Mouse (Mus musculus) kidney, embryonic 14.5 days (tissue): ENCODE measurements at regions not wholly inside any gene's neighbourhood (a gene's known extent, or its start where the extent isn't known, plus 50 kb on each side); places are given as distances from the start of the nearest gene placed in this dataset.

Experiments
- ATAC-seq: fragments of 200-750 bp; cut with Nextera tagmentation; 2 replicates; pipeline ENCODE4 v1.8.0; 2017; ENCODE audit warnings: moderate number of reproducible peaks, mild to moderate bottlenecking, moderate TSS enrichment, moderate library complexity; ENCODE audit not compliant: low FRiP score, low TSS enrichment
- H3K27ac ChIP-seq: fragments of 300-500 bp; sonication (generic); 2 replicates; pipeline ENCODE4 v1.5.1; 2014; ENCODE audit warnings: low read depth, mild to moderate bottlenecking, low read length, moderate library complexity, mixed read lengths
- H3K27me3 ChIP-seq: fragments of 300-500 bp; sonication (generic); 2 replicates; pipeline ENCODE4 v1.6.1; 2014; ENCODE audit warnings: mild to moderate bottlenecking, low read length; ENCODE audit not compliant: control insufficient read depth, insufficient read depth
- H3K36me3 ChIP-seq: fragments of 300-500 bp; sonication (generic); 2 replicates; pipeline ENCODE4 v1.6.1; 2014; ENCODE audit warnings: low read length, mixed read lengths; ENCODE audit not compliant: control insufficient read depth, insufficient read depth
- H3K4me1 ChIP-seq: fragments of 300-500 bp; sonication (generic); 2 replicates; pipeline ENCODE4 v1.6.1; 2014; ENCODE audit warnings: low read length, mixed read lengths; ENCODE audit not compliant: control insufficient read depth, insufficient read depth
- H3K4me2 ChIP-seq: fragments of 300-500 bp; sonication (generic); replicated peaks from 2 replicates; pipeline ENCODE4 v1.6.1; 2014; ENCODE audit warnings: low read depth, mild to moderate bottlenecking, low read length
- H3K4me3 ChIP-seq: fragments of 300-500 bp; sonication (generic); 2 replicates; pipeline ENCODE4 v1.5.1; 2014; ENCODE audit warnings: mild to moderate bottlenecking, low read length
- H3K9ac ChIP-seq: fragments of 300-500 bp; sonication (generic); 2 replicates; pipeline ENCODE4 v1.6.1; 2014; ENCODE audit warnings: low read depth, mild to moderate bottlenecking, low read length, moderate library complexity
- H3K9me3 ChIP-seq: fragments of 300-500 bp; sonication (generic); 2 replicates; pipeline ENCODE4 v1.6.1; 2016; ENCODE audit warnings: low read length; ENCODE audit not compliant: control insufficient read depth
- WGBS: fragments of 180-500 bp; shearing (Covaris S2); extraction: QIAGEN DNeasy Blood & Tissue Kit; methylation state at CpG from one replicate; pipeline ENCODE4 v1.1.7; 2014; 5-methylcytosine and 5-hydroxymethylcytosine counted together

DNA sequence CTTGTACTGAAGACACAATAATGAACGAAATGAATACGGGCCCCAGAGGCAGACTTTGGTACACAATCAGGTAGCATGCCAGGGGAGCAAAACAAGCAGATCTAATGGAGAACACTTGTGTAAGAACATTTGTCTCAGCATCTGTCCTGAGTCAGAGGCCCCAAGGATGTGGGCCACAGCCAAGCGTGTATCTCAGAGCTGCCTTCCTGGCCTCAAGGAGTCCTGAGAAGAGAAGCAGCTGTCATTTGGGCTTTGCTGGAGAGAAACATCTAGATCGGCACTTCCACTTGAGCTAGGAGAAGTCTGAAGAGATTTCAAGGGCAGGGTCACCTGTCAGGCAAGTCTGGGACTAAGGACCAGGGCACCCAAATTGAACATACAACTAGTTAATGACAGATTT, 76.8 kb upstream of the Egln3 start:
- no peak for ATAC-seq
- Histone ChIP-seq H3K27ac (no peak overlapping the region), H3K4me1 (no peaks in the 10 kb centered on the region), H3K27me3 (no peaks in the 10 kb centered on the region), H3K4me3 (no peak overlapping the region), H3K36me3 (no peaks in the 10 kb centered on the region), H3K9me3 (no peaks in the 10 kb centered on the region), H3K9ac (no peak overlapping the region), H3K4me2 (no peak overlapping the region)
- 81% methylated on average over 4 of the region's 4 CpGs for WGBS

DNA sequence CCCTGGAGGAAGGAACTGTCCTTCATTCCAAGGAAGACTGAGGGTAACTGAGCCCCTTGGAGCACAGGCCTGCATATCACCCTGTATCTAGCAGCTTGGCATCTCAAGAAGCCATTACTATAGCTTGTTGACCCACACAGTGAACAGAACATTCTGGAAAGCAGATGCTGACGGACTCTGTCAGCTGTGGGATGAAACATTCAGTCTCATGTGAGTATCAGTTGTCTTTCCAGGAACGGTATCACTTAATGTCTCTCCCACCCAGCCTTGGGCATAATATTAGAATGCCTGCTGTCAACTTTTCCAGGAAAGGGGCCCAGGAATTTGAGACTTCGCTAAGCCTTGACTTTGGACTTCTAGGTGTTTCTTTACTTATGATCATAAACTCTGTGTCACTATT, 76.3 kb upstream of the Egln3 start:
- WGBS = 79% methylated on average over 3 of the region's 3 CpGs
- Histone ChIP-seq H3K9me3 (no peaks in the 10 kb centered on the region), H3K4me2 (no peak overlapping the region), H3K36me3 (no peaks in the 10 kb centered on the region), H3K4me1 (no peaks in the 10 kb centered on the region), H3K27ac (no peak overlapping the region), H3K27me3 (no peaks in the 10 kb centered on the region), H3K4me3 (no peak overlapping the region), H3K9ac (no peak overlapping the region)
- ATAC-seq = no peak

DNA sequence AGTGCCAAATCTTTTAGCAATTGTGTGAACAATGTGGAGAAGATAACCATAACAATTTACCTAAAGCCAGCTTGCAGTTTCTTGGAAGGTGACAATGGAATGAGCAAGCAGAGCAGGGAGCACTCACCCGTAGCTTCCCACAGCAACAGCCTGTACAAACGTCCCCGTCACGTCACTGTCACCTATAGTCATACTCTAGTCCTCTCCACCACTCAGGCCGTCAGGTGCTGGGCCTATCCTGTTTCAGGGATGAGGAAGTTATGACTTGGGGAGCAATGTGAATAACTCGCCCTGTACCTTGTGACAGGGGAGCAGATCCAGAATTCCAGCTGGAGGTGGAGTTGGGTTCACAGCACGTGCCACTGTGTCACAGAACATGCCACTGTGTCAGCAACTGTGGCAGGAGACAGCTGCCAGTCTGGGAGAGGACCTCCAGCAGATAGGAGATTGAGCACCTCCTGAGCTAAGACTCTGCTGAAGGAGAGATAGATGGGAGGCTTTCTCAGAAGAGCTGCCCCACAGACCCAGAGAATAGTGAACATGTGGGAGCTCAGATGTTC, 73.4 kb upstream of the Egln3 start:
- Histone ChIP-seq H3K4me2 (no peak overlapping the region), H3K36me3 (no peaks in the 10 kb centered on the region), H3K27me3 (no peaks in the 10 kb centered on the region), H3K9ac (no peak overlapping the region), H3K9me3 (no peaks in the 10 kb centered on the region), H3K4me1 (no peaks in the 10 kb centered on the region), H3K4me3 (no peak overlapping the region), H3K27ac (no peak overlapping the region)
- WGBS = 52% methylated on average over 7 of the region's 7 CpGs
- ATAC-seq = no peak

DNA sequence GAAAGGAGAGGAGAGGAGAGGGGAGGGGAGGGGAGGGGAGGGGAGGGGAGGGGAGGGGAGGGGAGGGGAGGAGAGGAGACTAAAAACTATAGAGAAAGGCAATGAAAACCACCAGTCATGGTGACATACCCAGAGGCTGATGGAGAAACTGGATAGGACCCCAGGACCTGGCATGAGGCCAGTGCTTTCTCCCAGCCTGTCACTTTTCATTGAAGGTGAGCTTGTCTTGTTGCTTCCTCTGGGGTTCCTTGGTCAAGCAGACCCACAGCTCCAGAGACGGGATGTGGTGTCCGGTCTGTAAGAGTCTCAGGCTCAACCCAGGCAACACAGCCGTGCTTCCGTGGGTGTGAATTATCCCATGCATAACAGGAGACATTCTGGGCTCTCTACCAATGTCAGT, 69.8 kb upstream of the Egln3 start:
- no peaks in the 10 kb centered on the region for H3K9me3 ChIP-seq
- no peaks in the 10 kb centered on the region for H3K36me3 ChIP-seq
- no peaks in the 10 kb centered on the region for H3K4me1 ChIP-seq
- ATAC-seq = no peak
- no peak overlapping the region for H3K4me2 ChIP-seq
- no peak overlapping the region for H3K27ac ChIP-seq
- no peaks in the 10 kb centered on the region for H3K27me3 ChIP-seq
- WGBS = 81% methylated on average over 4 of the region's 4 CpGs
- no peak overlapping the region for H3K4me3 ChIP-seq
- no peak overlapping the region for H3K9ac ChIP-seq

DNA sequence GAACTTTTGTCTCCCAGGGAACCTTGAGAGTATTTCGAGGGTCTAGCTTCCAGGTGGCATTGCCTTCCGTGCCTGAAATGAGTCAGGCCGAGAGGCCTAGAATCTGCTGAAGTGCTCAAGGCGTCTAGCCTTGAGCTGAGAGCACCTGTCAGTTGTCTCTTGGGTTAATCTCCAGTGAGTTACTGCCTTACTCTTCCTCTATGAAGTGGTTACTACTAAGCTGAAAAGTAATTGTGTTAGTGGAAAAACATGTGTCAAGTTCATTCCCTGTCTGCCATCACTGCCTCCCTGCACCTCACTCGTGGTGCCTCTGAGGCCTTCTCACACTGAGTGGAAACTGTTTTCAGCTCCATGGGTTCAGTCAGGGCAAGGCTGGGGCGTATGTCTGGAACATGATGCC, 69.0 kb upstream of the Egln3 start:
- ATAC-seq = no peak
- Histone ChIP-seq H3K4me1 (no peaks in the 10 kb centered on the region), H3K9me3 (no peaks in the 10 kb centered on the region), H3K4me3 (no peak overlapping the region), H3K27me3 (no peaks in the 10 kb centered on the region), H3K4me2 (no peak overlapping the region), H3K36me3 (no peaks in the 10 kb centered on the region), H3K9ac (no peak overlapping the region), H3K27ac (no peak overlapping the region)
- 87% methylated on average over 6 of the region's 6 CpGs for WGBS

DNA sequence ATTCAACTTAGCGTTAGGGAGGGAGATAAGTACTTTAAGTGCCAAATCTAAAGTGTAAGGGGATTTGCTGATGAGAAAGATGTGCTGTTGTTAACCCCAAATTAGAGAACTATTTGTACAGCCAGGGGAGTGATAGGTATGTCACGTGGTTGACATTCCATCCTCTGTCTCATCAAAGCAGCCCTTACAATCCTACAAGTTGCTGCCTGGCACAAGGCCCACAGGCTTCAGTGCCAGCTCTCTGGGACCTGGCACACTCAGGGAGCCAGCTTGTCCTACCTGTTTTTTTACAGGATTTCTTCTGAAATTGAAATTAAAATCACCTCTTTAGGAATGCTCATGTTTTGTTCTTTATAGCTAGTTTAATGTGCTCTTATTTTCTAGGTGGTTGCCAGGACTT, 68.6 kb upstream of the Egln3 start:
- Histone ChIP-seq H3K9me3 (no peaks in the 10 kb centered on the region), H3K9ac (no peak overlapping the region)
- WGBS = 64% methylated on average over 2 of the region's 2 CpGs

DNA sequence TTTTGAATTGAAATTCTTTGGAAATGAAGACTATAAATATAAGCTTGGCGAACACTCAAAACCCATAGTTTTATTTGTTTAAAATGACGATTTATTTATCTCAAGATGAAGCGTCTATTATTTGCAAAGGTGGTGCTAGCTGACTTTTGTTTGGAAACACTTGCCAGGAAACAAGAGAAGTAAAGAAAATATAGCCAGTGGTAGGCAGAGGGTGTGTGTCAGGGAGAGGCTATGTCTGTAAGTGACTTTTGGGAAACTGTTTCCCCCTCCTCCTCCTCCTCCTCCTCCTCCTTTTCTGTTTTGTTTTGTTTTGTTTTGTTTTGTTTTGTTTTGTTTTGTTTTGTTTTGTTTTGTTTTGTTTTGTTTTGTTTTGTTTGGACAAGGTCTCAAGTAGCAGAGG, 62.2 kb upstream of the Egln3 start:
- Histone ChIP-seq H3K9me3 (no peaks in the 10 kb centered on the region), H3K4me3 (no peak overlapping the region), H3K4me1 (peaks cover 4% of the 10 kb centered on the region; the same call in 1 of the 2 replicates), H3K27me3 (no peaks in the 10 kb centered on the region), H3K36me3 (no peaks in the 10 kb centered on the region), H3K4me2 (no peak overlapping the region), H3K27ac (no peak overlapping the region), H3K9ac (no peak overlapping the region)
- WGBS = 68% methylated on average over 3 of the region's 3 CpGs
- no peak for ATAC-seq

More for the DNA sequence above, 68.6 kb upstream of the Egln3 start:
- Histone ChIP-seq H3K4me1 (no peaks in the 10 kb centered on the region), H3K4me3 (no peak overlapping the region), H3K27me3 (no peaks in the 10 kb centered on the region), H3K4me2 (no peak overlapping the region), H3K27ac (no peak overlapping the region), H3K36me3 (no peaks in the 10 kb centered on the region)
- ATAC-seq = no peak

DNA sequence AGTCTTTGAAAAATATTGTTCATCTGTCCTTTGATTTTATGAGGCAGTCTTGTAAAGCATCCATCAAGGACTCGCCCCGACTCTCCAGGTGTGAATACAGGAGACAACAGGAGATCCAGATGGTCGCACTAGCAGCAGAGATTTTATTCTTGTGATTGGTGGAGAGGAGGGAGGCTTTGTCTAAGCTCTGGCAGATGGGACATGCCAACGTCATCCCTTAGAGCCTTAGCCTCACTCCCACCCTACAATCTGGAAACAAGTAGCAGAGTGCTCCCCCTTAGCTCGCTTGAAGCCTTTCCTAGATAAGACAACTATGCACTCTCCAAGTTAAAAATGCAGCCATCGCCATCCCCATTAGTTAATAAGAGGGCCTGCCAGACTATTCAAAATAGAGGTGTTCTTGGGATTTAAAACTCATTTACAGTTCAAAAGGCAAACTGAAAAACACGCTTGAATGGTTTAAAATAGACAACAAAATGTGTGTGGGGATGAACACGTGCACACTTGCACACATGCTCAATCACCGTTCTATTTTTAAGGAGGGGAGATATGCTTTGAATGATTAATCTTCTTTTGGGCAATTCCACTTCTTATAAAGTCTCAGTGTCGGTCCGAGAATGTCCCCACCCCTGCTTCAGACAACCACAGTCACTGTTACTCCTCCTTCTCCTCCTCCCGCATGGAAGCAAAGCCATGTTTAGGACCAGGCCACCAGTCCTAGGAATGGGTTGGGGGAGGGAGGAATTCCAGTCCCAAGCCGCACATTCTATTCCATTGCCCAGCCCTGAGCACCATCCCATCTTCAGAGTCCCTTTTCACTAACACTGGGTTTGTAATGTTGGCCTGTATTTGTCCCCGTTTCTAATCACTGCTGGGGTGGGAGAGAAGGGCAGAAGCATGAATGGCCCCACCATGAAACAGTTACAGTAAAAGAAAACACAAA, 61.5 kb upstream of the Egln3 start:
- Histone ChIP-seq H3K27ac (no peak overlapping the region), H3K36me3 (no peaks in the 10 kb centered on the region), H3K27me3 (no peaks in the 10 kb centered on the region), H3K4me2 (no peak overlapping the region), H3K9me3 (no peaks in the 10 kb centered on the region), H3K4me3 (no peak overlapping the region), H3K9ac (no peak overlapping the region), H3K4me1 (peaks cover 4% of the 10 kb centered on the region; the same call in 1 of the 2 replicates)
- ATAC-seq = no peak
- 68% methylated on average over 14 of the region's 14 CpGs for WGBS

DNA sequence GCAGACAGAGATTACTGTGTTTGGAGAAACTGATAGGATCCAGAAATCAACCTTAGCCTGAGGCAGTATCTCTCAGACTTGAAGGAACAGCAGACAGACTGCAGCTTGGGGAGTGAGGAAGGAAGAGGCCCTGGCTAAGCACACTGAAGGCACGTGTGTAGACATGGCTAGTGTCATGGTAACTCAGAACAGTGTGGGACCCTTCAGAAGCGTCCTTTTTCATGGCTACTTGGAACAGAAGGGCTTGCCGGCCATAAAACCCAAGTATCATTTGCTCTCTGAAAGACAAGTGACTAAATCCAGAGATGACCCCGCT, 60.7 kb upstream of the Egln3 start:
- H3K27me3 ChIP-seq = no peaks in the 10 kb centered on the region
- H3K36me3 ChIP-seq = no peaks in the 10 kb centered on the region
- H3K4me3 ChIP-seq = no peak overlapping the region
- H3K9me3 ChIP-seq = no peaks in the 10 kb centered on the region
- H3K4me2 ChIP-seq = no peak overlapping the region
- no peak overlapping the region for H3K9ac ChIP-seq
- 36% methylated on average over 4 of the region's 4 CpGs for WGBS
- H3K4me1 ChIP-seq = peaks cover 4% of the 10 kb centered on the region; the same call in 1 of the 2 replicates
- no peak overlapping the region for H3K27ac ChIP-seq
- no peak for ATAC-seq
